ENCODE assay signal across 31 mouse cellular contexts in the genomic region with DNA sequence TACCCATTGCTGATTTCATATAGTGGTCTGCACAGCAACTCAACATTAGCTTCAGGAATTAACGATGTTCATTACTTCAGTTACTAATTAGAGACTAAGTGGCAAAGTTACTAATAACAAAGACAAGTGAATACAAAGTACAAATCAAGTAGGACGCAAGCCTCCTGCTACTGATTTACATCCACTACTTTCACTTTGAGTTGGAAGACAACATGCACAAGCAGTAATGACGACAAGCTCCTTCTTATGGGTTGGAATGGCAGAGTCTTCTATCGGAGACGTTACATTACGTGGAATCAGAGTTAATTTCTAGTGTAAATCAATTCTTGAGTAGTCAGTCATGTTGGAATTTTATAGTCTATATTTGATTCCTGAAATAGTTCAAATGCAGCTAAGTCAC.
"Had no signal": no experiment of that assay in that cellular context is flagged by ENCODE, and none has a peak within 500 bp of the region (broad histone marks: within the 10 kb centered on the region; RNA-seq: fewer than 3 reads in every experiment).

No protein-coding gene starts in this region.

- H3K27ac ChIP-seq: limb, embryonic 10.5 days; limb, embryonic 12.5 days; limb, embryonic 13.5 days; limb, embryonic 15.5 days; liver, embryonic 12.5 days; liver, embryonic 13.5 days; liver, embryonic 14.5 days; liver, embryonic 15.5 days; lung, embryonic 15.5 days; macrophage; midbrain, embryonic 10.5 days; midbrain, embryonic 12.5 days; midbrain, embryonic 13.5 days; midbrain, embryonic 15.5 days; neural tube, embryonic 12.5 days had no signal

- DNase-seq: left cerebral cortex, postnatal 4 days; liver; liver, embryonic 13.5 days; liver, postnatal 0 days; lung, adult 18-20 months; lung, adult 2 months; lung, embryonic 14.5 days; lung, postnatal 10 days; lung, postnatal 14 days; lung, postnatal 36 days; lung, postnatal 4 days; midbrain, embryonic 14.5 days had no signal

- H3K4me2 ChIP-seq: limb, embryonic 12.5 days; limb, embryonic 13.5 days; limb, embryonic 15.5 days; liver, embryonic 11.5 days; liver, embryonic 12.5 days; liver, embryonic 13.5 days; liver, embryonic 15.5 days; lung, embryonic 14.5 days; lung, embryonic 15.5 days; midbrain, embryonic 12.5 days; midbrain, embryonic 13.5 days; midbrain, embryonic 15.5 days; neural tube, embryonic 12.5 days had no signal

- H3K4me1 ChIP-seq: limb, embryonic 13.5 days; limb, embryonic 15.5 days; liver, embryonic 12.5 days; liver, embryonic 13.5 days; liver, embryonic 15.5 days; lung, embryonic 15.5 days; megakaryocyte, embryonic 14.5 days; midbrain, embryonic 10.5 days; midbrain, embryonic 12.5 days; midbrain, embryonic 13.5 days; midbrain, embryonic 15.5 days; neural tube, embryonic 12.5 days had no signal

- ATAC-seq: liver, embryonic 12.5 days; liver, postnatal 0 days; lung, postnatal 0 days; midbrain, embryonic 13.5 days; midbrain, embryonic 15.5 days; midbrain, embryonic 16.5 days had no signal

- H3K9me3 ChIP-seq: limb, embryonic 10.5 days; limb, embryonic 12.5 days; limb, embryonic 13.5 days; limb, embryonic 15.5 days; liver, embryonic 12.5 days; liver, embryonic 13.5 days; liver, embryonic 15.5 days; lung, embryonic 15.5 days; megakaryocyte, embryonic 14.5 days; midbrain, embryonic 10.5 days; midbrain, embryonic 12.5 days; midbrain, embryonic 13.5 days; midbrain, embryonic 15.5 days; neural tube, embryonic 12.5 days had no signal

- H3K4me3 ChIP-seq: limb, embryonic 10.5 days; limb, embryonic 12.5 days; limb, embryonic 13.5 days; limb, embryonic 15.5 days; liver, embryonic 12.5 days; liver, embryonic 13.5 days; liver, embryonic 15.5 days; lung, embryonic 15.5 days; megakaryocyte, embryonic 14.5 days; midbrain, embryonic 10.5 days; midbrain, embryonic 12.5 days; midbrain, embryonic 13.5 days; midbrain, embryonic 15.5 days; myocyte; neural tube, embryonic 12.5 days had no signal

- H3K27me3 ChIP-seq: limb, embryonic 12.5 days; limb, embryonic 13.5 days; limb, embryonic 15.5 days; liver, embryonic 12.5 days; liver, embryonic 13.5 days; liver, embryonic 15.5 days; lung, embryonic 15.5 days; megakaryocyte, embryonic 14.5 days; midbrain, embryonic 12.5 days; midbrain, embryonic 13.5 days; midbrain, embryonic 15.5 days; neural tube, embryonic 12.5 days had no signal

- H3K9ac ChIP-seq: limb, embryonic 12.5 days; limb, embryonic 13.5 days; limb, embryonic 15.5 days; liver, embryonic 12.5 days; liver, embryonic 13.5 days; liver, embryonic 14.5 days; liver, embryonic 15.5 days; liver, postnatal 0 days; lung, embryonic 14.5 days; lung, embryonic 15.5 days; midbrain, embryonic 12.5 days; midbrain, embryonic 13.5 days; midbrain, embryonic 15.5 days; neural tube, embryonic 12.5 days had no signal

- H3K36me3 ChIP-seq: limb, embryonic 10.5 days; limb, embryonic 12.5 days; limb, embryonic 13.5 days; limb, embryonic 15.5 days; liver, embryonic 13.5 days; lung, embryonic 15.5 days; midbrain, embryonic 10.5 days; midbrain, embryonic 12.5 days; midbrain, embryonic 13.5 days; midbrain, embryonic 15.5 days; neural tube, embryonic 12.5 days had no signal
